Mouse (Mus musculus) MEL (cell line): ENCODE measurements at regions not wholly inside any gene's neighbourhood (a gene's known extent, or its start where the extent isn't known, plus 50 kb on each side); places are given as distances from the start of the nearest gene placed in this dataset.

Source experiments
- DNase-seq: peaks from one replicate; pipeline ENCODE4 v3.0.0; 2011; ENCODE audit warnings: low read depth, low spot score
- H3K27ac ChIP-seq: 2 replicates; pipeline ENCODE4 v1.5.1; 2012; ENCODE audit warnings: low read depth, mild to moderate bottlenecking, control low read depth, low read length, moderate library complexity; ENCODE audit not compliant: control insufficient read depth
- H3K27me3 ChIP-seq, 2 experiments: fragments of 150-350 bp in 1 of 2; sonication (generic) in 1 of 2; 2 replicates each; pipeline ENCODE4 v1.6.1; 2012; ENCODE audit warnings: low read length in 2 of 2, mild to moderate bottlenecking in 2 of 2, improper control_type of control experiment in 1 of 2, moderate library complexity in 1 of 2; ENCODE audit not compliant: insufficient read depth in 2 of 2, control insufficient read depth in 1 of 2
- H3K36me3 ChIP-seq, 2 experiments: 2 replicates each; pipeline ENCODE4 v1.6.1; 2012 to 2014; ENCODE audit warnings: low read length in 2 of 2, improper control_type of control experiment in 1 of 2, inconsistent platforms in 1 of 2, mild to moderate bottlenecking in 1 of 2; ENCODE audit not compliant: insufficient read depth in 2 of 2, control insufficient read depth in 1 of 2
- H3K4me1 ChIP-seq, 2 experiments: fragments of 150-350 bp in 1 of 2; sonication (generic) in 1 of 2; 2 replicates each; pipeline ENCODE4 v1.6.1; 2012; ENCODE audit warnings: low read length in 2 of 2, improper control_type of control experiment in 1 of 2, mild to moderate bottlenecking in 1 of 2; ENCODE audit not compliant: insufficient read depth in 2 of 2, control insufficient read depth in 1 of 2
- H3K4me3 ChIP-seq, 2 experiments: fragments of 150-350 bp in 1 of 2; sonication (generic) in 1 of 2; 2 replicates each; pipeline ENCODE4 v1.5.1; 2012; ENCODE audit warnings: low read depth in 2 of 2, low read length in 2 of 2, mild to moderate bottlenecking in 2 of 2, moderate library complexity in 2 of 2, control low read depth in 1 of 2, improper control_type of control experiment in 1 of 2; ENCODE audit not compliant: control insufficient read depth in 1 of 2, insufficient read depth in 1 of 2
- H3K79me2 ChIP-seq: 2 replicates; pipeline ENCODE4 v1.6.1; 2012; ENCODE audit warnings: mild to moderate bottlenecking, low read length, moderate library complexity; ENCODE audit not compliant: control insufficient read depth, poor library complexity, insufficient read depth
- H3K9ac ChIP-seq: 2 replicates; pipeline ENCODE4 v1.6.1; 2012; ENCODE audit warnings: low read depth, mild to moderate bottlenecking, control low read depth, low read length, moderate library complexity; ENCODE audit not compliant: control insufficient read depth, poor library complexity, severe bottlenecking
- H3K9me3 ChIP-seq: fragments of 150-350 bp; sonication (generic); replicated peaks from 2 replicates; pipeline ENCODE4 v1.6.1; 2012; ENCODE audit warnings: mild to moderate bottlenecking, low read length, improper control_type of control experiment, moderate library complexity; ENCODE audit not compliant: insufficient read depth
- BHLHE40 ChIP-seq: IDR thresholded peaks from 2 replicates; pipeline ENCODE4 v1.6.1; 2012; ENCODE audit warnings: low read depth, mild to moderate bottlenecking, inconsistent platforms, low read length, improper control_type of control experiment, borderline replicate concordance
- CHD2 ChIP-seq: IDR thresholded peaks from 2 replicates; pipeline ENCODE4 v1.6.1; 2011; ENCODE audit warnings: low read length, improper control_type of control experiment
- CTCF ChIP-seq, 3 experiments: IDR thresholded peaks in 2 of 3; conservative IDR thresholded peaks in 1 of 3; 2 replicates each; pipeline ENCODE4 v1.5.1; 2011 to 2012; ENCODE audit warnings: low read length in 3 of 3, low read depth in 2 of 3, mild to moderate bottlenecking in 2 of 3, improper control_type of control experiment in 1 of 3, inconsistent platforms in 1 of 3, mixed read lengths in 1 of 3, moderate library complexity in 1 of 3; ENCODE audit not compliant: control insufficient read depth in 1 of 3, insufficient read depth in 1 of 3, poor library complexity in 1 of 3, severe bottlenecking in 1 of 3
- E2F4 ChIP-seq: IDR thresholded peaks from 2 replicates; pipeline ENCODE4 v1.6.1; 2011; ENCODE audit warnings: low read depth, low read length, improper control_type of control experiment, borderline replicate concordance
- ETS1 ChIP-seq: IDR thresholded peaks from 2 replicates; pipeline ENCODE4 v1.6.1; 2012; ENCODE audit warnings: low read depth, mild to moderate bottlenecking, inconsistent platforms, low read length, improper control_type of control experiment, moderate library complexity
- GABPA ChIP-seq: IDR thresholded peaks from 2 replicates; pipeline ENCODE4 v1.6.1; 2012; ENCODE audit warnings: low read depth, mild to moderate bottlenecking, inconsistent platforms, low read length, improper control_type of control experiment, moderate library complexity
- GATA1 ChIP-seq: IDR thresholded peaks from 2 replicates; pipeline ENCODE4 v1.6.1; 2011; ENCODE audit warnings: low read depth, low read length, improper control_type of control experiment
- HCFC1 ChIP-seq: IDR thresholded peaks from 2 replicates; pipeline ENCODE4 v1.6.1; 2012; ENCODE audit warnings: low read depth, mild to moderate bottlenecking, inconsistent platforms, low read length, improper control_type of control experiment, moderate library complexity
- JUND ChIP-seq: IDR thresholded peaks from 2 replicates; pipeline ENCODE4 v1.6.1; 2011; ENCODE audit warnings: low read depth, mild to moderate bottlenecking, improper control_type of control experiment, low read length
- KAT2A ChIP-seq: conservative IDR thresholded peaks from 2 replicates; pipeline ENCODE4 v1.6.1; 2012; ENCODE audit warnings: low read depth, low read length, improper control_type of control experiment, inconsistent platforms
- MAFK ChIP-seq: IDR thresholded peaks from 2 replicates; pipeline ENCODE4 v1.6.1; 2011; ENCODE audit warnings: low read depth, mild to moderate bottlenecking, low read length, improper control_type of control experiment, borderline replicate concordance
- MAX ChIP-seq: IDR thresholded peaks from 2 replicates; pipeline ENCODE4 v1.6.1; 2011; ENCODE audit warnings: low read length, improper control_type of control experiment
- MAZ ChIP-seq: IDR thresholded peaks from 2 replicates; pipeline ENCODE4 v1.6.1; 2012; ENCODE audit warnings: low read depth, mild to moderate bottlenecking, inconsistent platforms, low read length, improper control_type of control experiment
- MEF2A ChIP-seq: IDR thresholded peaks from 2 replicates; pipeline ENCODE4 v1.6.1; 2014; ENCODE audit warnings: low read depth, mild to moderate bottlenecking, inconsistent platforms, low read length, improper control_type of control experiment; ENCODE audit not compliant: poor library complexity, insufficient replicate concordance, severe bottlenecking; ENCODE audit errors: extremely low read depth
- MYB ChIP-seq: IDR thresholded peaks from 2 replicates; pipeline ENCODE4 v1.6.1; 2011; ENCODE audit warnings: mild to moderate bottlenecking, low read depth, low read length, improper control_type of control experiment
- MYC ChIP-seq: IDR thresholded peaks from 2 replicates; pipeline ENCODE4 v1.6.1; 2011; ENCODE audit warnings: low read depth, mild to moderate bottlenecking, low read length, improper control_type of control experiment, moderate library complexity
- NRF1 ChIP-seq: IDR thresholded peaks from 2 replicates; pipeline ENCODE4 v1.6.1; 2014; ENCODE audit warnings: low read depth, mild to moderate bottlenecking, inconsistent platforms, low read length, improper control_type of control experiment, moderate library complexity; ENCODE audit not compliant: poor library complexity, insufficient read depth, severe bottlenecking
- POLR2A ChIP-seq, 2 experiments: IDR thresholded peaks; 2 replicates each; pipeline ENCODE4 v1.6.1; 2011 to 2012; ENCODE audit warnings: low read length in 2 of 2, mild to moderate bottlenecking in 2 of 2, control low read depth in 1 of 2, improper control_type of control experiment in 1 of 2, low read depth in 1 of 2, moderate library complexity in 1 of 2; ENCODE audit not compliant: control insufficient read depth in 1 of 2, insufficient read depth in 1 of 2, poor library complexity in 1 of 2
- POLR2AphosphoS5 ChIP-seq: IDR thresholded peaks from 2 replicates; pipeline ENCODE4 v1.6.1; 2012; ENCODE audit warnings: low read depth, borderline replicate concordance, mild to moderate bottlenecking, inconsistent platforms, low read length, moderate library complexity, mixed read lengths
- SIN3A ChIP-seq: IDR thresholded peaks from 2 replicates; pipeline ENCODE4 v1.6.1; 2012; ENCODE audit warnings: low read length, improper control_type of control experiment, inconsistent platforms
- SMC3 ChIP-seq: IDR thresholded peaks from 2 replicates; pipeline ENCODE4 v1.6.1; 2011; ENCODE audit warnings: low read depth, low read length, improper control_type of control experiment
- TBP ChIP-seq: IDR thresholded peaks from 2 replicates; pipeline ENCODE4 v1.8.0; 2011; ENCODE audit warnings: low read depth, low read length, improper control_type of control experiment
- TCF12 ChIP-seq: IDR thresholded peaks from 2 replicates; pipeline ENCODE4 v1.6.1; 2014; ENCODE audit warnings: low read depth, mild to moderate bottlenecking, inconsistent platforms, low read length, improper control_type of control experiment, moderate library complexity
- USF1 ChIP-seq: IDR thresholded peaks from 2 replicates; pipeline ENCODE4 v1.6.1; 2014; ENCODE audit warnings: low read depth, mild to moderate bottlenecking, inconsistent platforms, low read length, improper control_type of control experiment, moderate library complexity
- USF2 ChIP-seq, 2 experiments: IDR thresholded peaks; 2 replicates each; pipeline ENCODE4 v1.6.1; 2011 to 2012; ENCODE audit warnings: improper control_type of control experiment in 2 of 2, low read length in 2 of 2, borderline replicate concordance in 1 of 2, inconsistent platforms in 1 of 2, low read depth in 1 of 2, mild to moderate bottlenecking in 1 of 2; ENCODE audit not compliant: insufficient read depth in 1 of 2
- ZMIZ1 ChIP-seq: IDR thresholded peaks from 2 replicates; pipeline ENCODE4 v1.6.1; 2012; ENCODE audit warnings: low read depth, mild to moderate bottlenecking, inconsistent platforms, low read length, improper control_type of control experiment, moderate library complexity
- ZNF384 ChIP-seq: IDR thresholded peaks from 2 replicates; pipeline ENCODE4 v1.6.1; 2012; ENCODE audit warnings: low read depth, mild to moderate bottlenecking, inconsistent platforms, low read length, improper control_type of control experiment

DNA sequence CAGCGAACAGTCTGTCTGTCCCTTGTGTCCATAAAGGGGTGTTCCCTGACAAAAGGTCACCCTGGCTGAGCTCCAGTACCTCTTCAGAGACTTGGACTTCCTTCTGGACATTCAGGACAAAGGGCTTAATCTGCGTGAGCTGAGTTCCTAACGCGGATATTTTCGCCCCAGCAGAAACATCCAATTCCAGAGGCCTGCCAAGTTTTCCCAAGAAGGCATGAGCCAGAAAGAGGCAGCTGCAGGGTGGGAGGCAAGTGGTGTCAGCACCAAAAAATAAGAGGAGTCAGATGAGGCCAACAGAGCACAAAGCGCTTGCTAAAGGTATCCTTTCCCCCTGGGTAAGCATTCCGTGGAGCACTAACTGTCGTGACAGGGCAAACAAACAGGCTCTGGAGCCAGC lies 216.9 kb upstream of the Ccdc122 start:
- no peak overlapping the region for H3K27ac ChIP-seq
- H3K4me3 ChIP-seq, result no peak overlapping the region
- H3K79me2 ChIP-seq, result no peaks in the 10 kb centered on the region
- no peak for TF ChIP-seq MAZ
- no peak for TF ChIP-seq SIN3A
- no peak for TF ChIP-seq MYC
- TF ChIP-seq JUND, result no peak
- TF ChIP-seq KAT2A, result no peak
- no peak for TF ChIP-seq TCF12
- no peak for TF ChIP-seq HCFC1
- no peak for TF ChIP-seq BHLHE40
- no peak for TF ChIP-seq MEF2A
- TF ChIP-seq ZMIZ1, result no peak
- TF ChIP-seq USF2 (IDR thresholded peaks at IDR 0.05; ENCODE audit: borderline replicate concordance in 1 of 2, insufficient read depth in 1 of 2, low read depth in 1 of 2, low read length in 2 of 2), result no peak
- no peak for TF ChIP-seq MYB
- no peak for TF ChIP-seq POLR2AphosphoS5
- no peak for TF ChIP-seq CTCF (IDR thresholded peaks at IDR 0.05 in 2 of 3, conservative IDR thresholded peaks at IDR 0.05 in 1 of 3; ENCODE audit: control insufficient read depth in 1 of 3, insufficient read depth in 1 of 3, low read depth in 2 of 3, low read length in 3 of 3, poor library complexity in 1 of 3, severe bottlenecking in 1 of 3)
- H3K27me3 ChIP-seq, result no peaks in the 10 kb centered on the region
- DNase-seq, result no peak
- no peaks in the 10 kb centered on the region for H3K36me3 ChIP-seq
- no peaks in the 10 kb centered on the region for H3K4me1 ChIP-seq
- no peak overlapping the region for H3K9ac ChIP-seq
- H3K9me3 ChIP-seq, result no peaks in the 10 kb centered on the region

DNA sequence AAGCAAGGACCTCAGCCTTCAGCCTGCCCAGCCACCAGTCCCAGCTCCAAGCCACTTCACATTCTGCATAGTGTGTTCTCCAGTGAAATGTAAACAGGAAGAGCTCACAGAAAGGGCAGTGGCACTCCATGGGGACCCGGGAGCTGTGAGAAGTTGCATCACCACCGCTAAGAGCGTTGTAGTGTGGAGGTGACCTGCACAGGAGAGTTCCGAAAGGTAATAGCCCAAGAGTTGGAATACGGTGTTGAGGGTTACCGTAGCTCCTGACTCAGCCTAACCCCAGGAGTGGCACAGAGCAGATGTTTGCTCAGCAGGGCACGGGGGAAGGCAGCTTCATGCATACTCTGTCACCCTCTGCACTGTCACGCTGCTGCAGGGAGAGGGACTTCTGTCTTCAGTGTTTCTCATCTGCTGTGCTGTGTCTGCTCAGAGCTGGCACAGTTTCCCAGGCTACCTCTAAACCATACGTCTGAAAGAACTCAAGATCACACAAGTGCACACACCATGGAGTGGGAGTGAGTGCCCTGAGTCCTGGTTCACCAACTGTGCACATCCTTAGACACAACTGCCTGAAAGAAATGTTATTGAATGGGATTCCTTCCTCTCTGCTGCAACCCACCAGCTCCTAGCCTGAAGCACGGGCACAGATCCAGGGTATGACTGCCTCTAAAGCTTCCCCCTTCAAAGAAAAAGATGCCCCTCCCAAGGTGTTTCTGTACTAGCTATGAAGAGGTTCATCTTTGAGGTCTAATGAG lies 218.1 kb upstream of the Ccdc122 start:
- Histone ChIP-seq H3K9me3 (no peaks in the 10 kb centered on the region), H3K79me2 (no peaks in the 10 kb centered on the region), H3K4me3 (no peak overlapping the region), H3K36me3 (no peaks in the 10 kb centered on the region), H3K9ac (no peak overlapping the region), H3K27ac (no peak overlapping the region), H3K4me1 (no peaks in the 10 kb centered on the region)
- no peak for TF ChIP-seq HCFC1
- TF ChIP-seq MYC, result no peak
- no peak for TF ChIP-seq TBP
- no peak for TF ChIP-seq MAZ
- TF ChIP-seq BHLHE40, result no peak
- no peak for TF ChIP-seq SMC3
- no peak for TF ChIP-seq GATA1
- no peak for TF ChIP-seq POLR2AphosphoS5
- no peak for TF ChIP-seq ETS1
- TF ChIP-seq E2F4, result no peak
- no peak for TF ChIP-seq ZNF384
- TF ChIP-seq USF2 (IDR thresholded peaks at IDR 0.05; ENCODE audit: borderline replicate concordance in 1 of 2, insufficient read depth in 1 of 2, low read depth in 1 of 2, low read length in 2 of 2), result no peak
- no peak for TF ChIP-seq GABPA
- no peak for TF ChIP-seq NRF1
- TF ChIP-seq POLR2A (IDR thresholded peaks at IDR 0.05; ENCODE audit: control insufficient read depth in 1 of 2, insufficient read depth in 1 of 2, low read depth in 1 of 2, low read length in 2 of 2, poor library complexity in 1 of 2), result no peak
- TF ChIP-seq MAX, result no peak
- no peak for TF ChIP-seq USF1
- TF ChIP-seq CHD2, result no peak
- TF ChIP-seq MAFK, result no peak
- TF ChIP-seq MYB, result no peak
- TF ChIP-seq, all 39 proteins: peak for 0
- no peaks in the 10 kb centered on the region for H3K27me3 ChIP-seq
- DNase-seq, result no peak
